Mouse (Mus musculus): ENCODE data around the gene Rai14.

DNA sequence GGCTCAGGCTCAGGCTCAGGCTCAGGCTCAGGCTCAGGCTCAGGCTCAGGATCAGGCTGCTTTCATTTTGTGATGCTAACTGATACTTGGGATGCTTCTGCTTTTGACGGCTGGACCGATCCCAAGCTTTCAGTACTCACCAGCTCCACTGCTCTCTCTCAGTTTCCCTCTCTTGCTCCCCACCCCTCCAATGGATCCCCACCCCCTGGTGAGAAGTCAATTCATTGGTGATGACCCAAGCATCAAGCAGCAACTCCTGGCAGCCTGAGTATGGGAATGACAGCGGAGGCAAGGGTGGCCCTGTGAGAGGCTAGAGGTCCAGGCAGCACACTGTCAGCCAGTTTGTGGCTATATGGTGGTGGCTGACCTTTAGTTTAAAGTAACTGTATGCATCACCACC, 94.7 kb downstream of the Rai14 start:
- TF ChIP-seq POLR2A (IDR thresholded peaks at IDR 0.05; ENCODE audit: borderline replicate concordance, extremely low read depth, insufficient read depth, insufficient read length, poor library complexity, severe bottlenecking) (no peak), CTCF (IDR thresholded peaks at IDR 0.05; ENCODE audit: borderline replicate concordance, extremely low read depth, insufficient read depth, insufficient read length) (no peak)
